22 mouse cellular contexts compared by ENCODE assay signal in genomic region chr2:17158463-17158862, GRCm38 (mm10).
DNase-seq lines count a peak whose midpoint lies in the region; ATAC-seq and TF ChIP-seq lines count a peak whose summit lies in the region.
"Had no signal": no experiment of that assay in that cellular context is flagged by ENCODE, and none has a peak within 500 bp of the region (broad histone marks: within the 10 kb centered on the region; RNA-seq: fewer than 3 reads in every experiment).

No protein-coding gene starts in this region.

- no peak for ATAC-seq in midbrain, postnatal 0 days (ENCODE audit: low FRiP score)
- no peak for ATAC-seq in midbrain, embryonic 14.5 days (ENCODE audit: low FRiP score, low TSS enrichment)
- no peak; the same call in 1 of the 2 replicates for ATAC-seq in lung, postnatal 0 days
- ATAC-seq: forebrain, postnatal 0 days had no signal

- no peak for TF ChIP-seq EP300 in heart, adult 2 months (IDR thresholded peaks at IDR 0.05; ENCODE audit: insufficient read depth, low read depth, low read length)
- TF ChIP-seq EP300 in lung, postnatal 0 days (IDR thresholded peaks at IDR 0.05), result no peak

- no peak for TF ChIP-seq CTCF in heart, adult 2 months (IDR thresholded peaks at IDR 0.05)
- no peak for TF ChIP-seq CTCF in midbrain, postnatal 0 days (IDR thresholded peaks at IDR 0.05)
- TF ChIP-seq CTCF in lung, postnatal 0 days (IDR thresholded peaks at IDR 0.05), result no peak

- no peaks in the 10 kb centered on the region for H3K9me3 ChIP-seq in midbrain, postnatal 0 days (ENCODE audit: low read length)
- no peaks in the 10 kb centered on the region for H3K9me3 ChIP-seq in midbrain, embryonic 14.5 days (ENCODE audit: control insufficient read depth, low read length)
- H3K9me3 ChIP-seq in lung, postnatal 0 days (ENCODE audit: low read length), result no peaks in the 10 kb centered on the region
- H3K9me3 ChIP-seq: heart, embryonic 15.5 days; hindbrain, embryonic 13.5 days; limb, embryonic 10.5 days; neural tube, embryonic 12.5 days had no signal

- no peak overlapping the region for H3K27ac ChIP-seq in heart, adult 2 months
- no peak overlapping the region for H3K27ac ChIP-seq in midbrain, postnatal 0 days (ENCODE audit: low read depth, low read length)
- no peak overlapping the region for H3K27ac ChIP-seq in midbrain, embryonic 14.5 days (replicated peaks; ENCODE audit: low read depth, low read length)
- H3K27ac ChIP-seq in lung, postnatal 0 days (ENCODE audit: low read length), result no peak overlapping the region
- H3K27ac ChIP-seq: gastrocnemius, adult 2 months; heart, embryonic 15.5 days; hindbrain, embryonic 13.5 days; limb, embryonic 10.5 days; macrophage; neural tube, embryonic 12.5 days had no signal

- no peaks in the 10 kb centered on the region for H3K36me3 ChIP-seq in heart, adult 2 months (ENCODE audit: control insufficient read depth, insufficient read depth, low read length)
- H3K36me3 ChIP-seq in midbrain, postnatal 0 days (ENCODE audit: insufficient read depth, low read length), result no peaks in the 10 kb centered on the region
- no peaks in the 10 kb centered on the region for H3K36me3 ChIP-seq in midbrain, embryonic 14.5 days (ENCODE audit: control insufficient read depth, insufficient read depth, low read length)
- H3K36me3 ChIP-seq in lung, postnatal 0 days (ENCODE audit: insufficient read depth, low read length), result no peaks in the 10 kb centered on the region
- H3K36me3 ChIP-seq: heart, embryonic 15.5 days; hindbrain, embryonic 13.5 days; limb, embryonic 10.5 days; neural tube, embryonic 12.5 days had no signal

- no peak overlapping the region for H3K9ac ChIP-seq in heart, adult 2 months (ENCODE audit: low read depth, low read length)
- no peak overlapping the region for H3K9ac ChIP-seq in midbrain, postnatal 0 days (replicated peaks; ENCODE audit: low read length, poor library complexity, severe bottlenecking)
- no peak overlapping the region for H3K9ac ChIP-seq in midbrain, embryonic 14.5 days (replicated peaks; ENCODE audit: low read length)
- no peak overlapping the region for H3K9ac ChIP-seq in lung, postnatal 0 days (replicated peaks; ENCODE audit: low read depth)
- H3K9ac ChIP-seq: forebrain, postnatal 0 days; heart, embryonic 15.5 days; hindbrain, embryonic 13.5 days; neural tube, embryonic 12.5 days had no signal

- no peak overlapping the region for H3K4me2 ChIP-seq in midbrain, postnatal 0 days (ENCODE audit: low read depth, low read length, poor library complexity, severe bottlenecking)
- no peak overlapping the region for H3K4me2 ChIP-seq in midbrain, embryonic 14.5 days (ENCODE audit: low read length)
- no peak overlapping the region for H3K4me2 ChIP-seq in lung, postnatal 0 days (replicated peaks; ENCODE audit: low read depth, low read length)
- H3K4me2 ChIP-seq: heart, embryonic 15.5 days; hindbrain, embryonic 13.5 days; midbrain, embryonic 11.5 days; neural tube, embryonic 12.5 days had no signal

- intact Hi-C loops in heart, adult 2 months (cut with DNase I), result no loop called here

- peak; percentile 11 to 19 for DNase-seq in heart, adult 18-20 months
- no peak for DNase-seq in heart, adult 2 months
- DNase-seq in midbrain, postnatal 0 days (ENCODE audit: low spot score), result peak; percentile 44
- DNase-seq in midbrain, embryonic 14.5 days, result no peak
- DNase-seq in lung, postnatal 0 days (ENCODE audit: low spot score), result peak; percentile 63
- DNase-seq in retina, embryonic 14.5 days (ENCODE audit: low spot score), result no peak
- no peak for DNase-seq in layer of hippocampus, adult 8-10 months (ENCODE audit: low spot score in 2 of 2)
- DNase-seq: adrenal gland, adult 2 months; cerebellum, adult 9-11 months; embryo, embryonic 11 days; forebrain, postnatal 0 days; kidney, adult 8-10 months; kidney, postnatal 14 days; right cerebral cortex, adult 18-20 months; thymus, postnatal 25 days had no signal

- H3K4me3 ChIP-seq in heart, adult 2 months, result no peak overlapping the region
- H3K4me3 ChIP-seq in midbrain, postnatal 0 days (ENCODE audit: low read depth, low read length), result no peak overlapping the region
- no peak overlapping the region for H3K4me3 ChIP-seq in midbrain, embryonic 14.5 days (replicated peaks; ENCODE audit: low read depth, low read length)
- no peak overlapping the region for H3K4me3 ChIP-seq in lung, postnatal 0 days (ENCODE audit: low read depth, low read length)
- H3K4me3 ChIP-seq: gastrocnemius, adult 2 months; heart, embryonic 15.5 days; hindbrain, embryonic 13.5 days; limb, embryonic 10.5 days; neural tube, embryonic 12.5 days had no signal

- H3K79me2 ChIP-seq in heart, adult 2 months (replicated peaks; ENCODE audit: control insufficient read depth, insufficient read depth, low read length), result no peaks in the 10 kb centered on the region

- no peaks in the 10 kb centered on the region for H3K4me1 ChIP-seq in heart, adult 2 months (ENCODE audit: control insufficient read depth, insufficient read depth, low read length)
- no peaks in the 10 kb centered on the region for H3K4me1 ChIP-seq in midbrain, postnatal 0 days (ENCODE audit: insufficient read depth, low read length)
- H3K4me1 ChIP-seq in midbrain, embryonic 14.5 days (ENCODE audit: control insufficient read depth, insufficient read depth, low read length), result no peaks in the 10 kb centered on the region
- no peaks in the 10 kb centered on the region; the same call in 1 of the 2 replicates for H3K4me1 ChIP-seq in lung, postnatal 0 days (ENCODE audit: insufficient read depth, low read depth, low read length)
- H3K4me1 ChIP-seq: heart, embryonic 15.5 days; hindbrain, embryonic 13.5 days; limb, embryonic 10.5 days; neural tube, embryonic 12.5 days had no signal

- H3K27me3 ChIP-seq in heart, adult 2 months (ENCODE audit: control insufficient read depth, insufficient read depth, low read length), result no peaks in the 10 kb centered on the region
- H3K27me3 ChIP-seq in midbrain, postnatal 0 days (ENCODE audit: insufficient read depth, low read length), result no peaks in the 10 kb centered on the region
- no peaks in the 10 kb centered on the region for H3K27me3 ChIP-seq in midbrain, embryonic 14.5 days (ENCODE audit: control insufficient read depth, insufficient read depth, low read length)
- no peaks in the 10 kb centered on the region for H3K27me3 ChIP-seq in lung, postnatal 0 days (replicated peaks; ENCODE audit: insufficient read depth, low read length)
- H3K27me3 ChIP-seq: heart, embryonic 15.5 days; hindbrain, embryonic 13.5 days; neural tube, embryonic 12.5 days had no signal

- no peak for TF ChIP-seq POLR2A in heart, adult 2 months (IDR thresholded peaks at IDR 0.05; ENCODE audit: insufficient read depth, low read depth, low read length)

- 65% methylated on average over 1 of the region's 1 CpGs for WGBS in heart, adult 2 months
- WGBS in midbrain, postnatal 0 days, result 74% methylated on average over 1 of the region's 1 CpGs
- WGBS in midbrain, embryonic 14.5 days, result 79% methylated on average over 1 of the region's 1 CpGs
- WGBS in lung, postnatal 0 days, result 71% methylated on average over 1 of the region's 1 CpGs

Comparison
In these comparisons a context has a peak if more than half of its experiments do, and no peak if none do; other contexts are left out.
1. DNase-seq: peak in heart, adult 18-20 months (2 of 2), midbrain, postnatal 0 days (single experiment) and lung, postnatal 0 days (single experiment); none in heart, adult 2 months (0 of 2), midbrain, embryonic 14.5 days (single experiment), retina, embryonic 14.5 days (single experiment) and layer of hippocampus, adult 8-10 months (0 of 2).